Mouse (Mus musculus): ENCODE results near the gene Rpl15. TPM values are rescaled to one million over a fixed set of nuclear protein-coding genes. Genes with fewer than 3 reads are reported as not detected.
"Not testable (repeated sequence)": the region's sequence is repeated elsewhere in the genome, so short reads cannot be mapped to it uniquely, and the experiment has no call there.

The Rpl15 gene
- polyA plus RNA-seq, 1 experiment from 2014 or later: 366 TPM

DNA sequence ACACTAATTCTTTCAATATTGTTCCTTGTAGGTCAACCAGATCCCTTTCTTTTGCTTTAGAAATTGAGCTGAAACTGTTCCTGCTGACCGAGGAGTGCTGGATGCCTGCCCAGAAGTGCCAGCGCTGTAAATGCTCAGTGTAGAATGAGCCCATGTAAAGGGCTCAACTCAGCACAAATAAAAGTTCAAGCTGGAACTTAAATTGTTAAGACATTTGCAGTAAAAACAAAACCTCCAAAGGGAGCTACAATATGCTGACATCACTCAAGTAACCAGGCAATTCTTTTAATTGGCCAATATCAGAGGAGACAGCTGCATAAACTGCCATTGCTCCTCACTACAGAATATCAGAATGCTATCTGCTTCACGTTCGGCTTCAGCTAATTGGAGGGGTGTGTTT lies 7.8 kb downstream of the Rpl15 start:
- peaks cover 2% of the 10 kb centered on the region; the same call in 1 of the 2 replicates for H3K4me1 ChIP-seq (ENCODE audit: insufficient read depth, low read length)
- no peak overlapping the region for H3K4me2 ChIP-seq (replicated peaks; ENCODE audit: low read depth, low read length)
- no peaks in the 10 kb centered on the region for H3K27me3 ChIP-seq (ENCODE audit: insufficient read depth, low read length)
- no peak overlapping the region for H3K27ac ChIP-seq (ENCODE audit: low read length)
- ATAC-seq (ENCODE audit: low FRiP score, low TSS enrichment): no peak
- WGBS: 70% methylated on average over 4 of the region's 4 CpGs
- H3K4me3 ChIP-seq (ENCODE audit: low read length): no peak overlapping the region
- no peaks in the 10 kb centered on the region for H3K9me3 ChIP-seq (ENCODE audit: low read length)
- no peak overlapping the region for H3K9ac ChIP-seq (replicated peaks; ENCODE audit: low read length)
- H3K36me3 ChIP-seq (ENCODE audit: insufficient read depth, low read length): peaks cover 26% of the 10 kb centered on the region

DNA sequence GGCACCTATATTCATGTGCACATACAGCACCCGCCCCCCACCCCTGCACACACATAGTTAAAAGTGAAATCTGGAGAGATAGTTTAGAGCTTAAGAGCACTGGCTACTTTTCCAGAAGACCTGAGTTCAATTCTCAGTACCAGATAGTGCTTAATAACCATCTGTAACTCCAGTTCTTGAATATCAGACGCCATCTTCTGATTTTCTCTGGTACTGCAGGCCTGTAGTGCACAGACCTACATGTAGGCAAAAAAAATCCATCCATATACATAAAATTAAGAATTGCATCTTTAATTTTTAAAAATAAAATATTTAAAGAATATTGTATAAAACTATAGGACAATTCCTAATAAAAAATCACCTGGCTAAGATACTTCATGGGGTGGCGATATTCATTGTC lies 10.0 kb downstream of the Rpl15 start:
- Histone ChIP-seq H3K4me2 (replicated peaks; ENCODE audit: low read depth, low read length) (no peak overlapping the region), H3K27me3 (ENCODE audit: insufficient read depth, low read length) (no peaks in the 10 kb centered on the region)
- 84% methylated on average over 3 of the region's 3 CpGs for WGBS

DNA sequence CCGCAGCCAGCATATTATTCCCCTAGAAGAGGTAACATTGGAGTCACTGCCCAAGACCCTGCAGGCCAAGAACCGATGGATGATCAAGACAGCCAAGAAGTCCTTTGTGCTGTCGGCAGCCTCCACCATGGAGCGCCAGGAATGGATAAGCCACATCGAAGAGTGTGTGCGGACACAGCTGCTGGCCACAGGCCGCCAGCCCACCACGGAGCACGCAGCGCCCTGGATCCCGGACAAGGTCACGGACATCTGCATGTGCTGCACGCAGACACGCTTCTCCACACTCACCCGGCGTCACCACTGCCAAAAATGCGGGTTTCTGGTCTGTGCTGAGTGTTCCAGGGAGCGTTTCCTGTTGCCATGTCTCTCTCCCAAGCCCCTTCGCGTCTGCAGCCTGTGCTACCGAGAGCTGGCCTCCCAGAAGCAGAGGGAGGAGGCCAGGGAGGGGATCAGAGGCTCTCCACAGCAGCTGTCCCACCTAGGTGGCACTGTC lies 28.5 kb downstream of the Rpl15 start:
- Histone ChIP-seq H3K27ac (ENCODE audit: low read length) (no peak overlapping the region), H3K4me1 (ENCODE audit: insufficient read depth, low read length) (no peaks in the 10 kb centered on the region), H3K27me3 (ENCODE audit: insufficient read depth, low read length) (no peaks in the 10 kb centered on the region), H3K9me3 (ENCODE audit: low read length) (no peaks in the 10 kb centered on the region), H3K36me3 (ENCODE audit: insufficient read depth, low read length) (no peaks in the 10 kb centered on the region), H3K4me2 (replicated peaks; ENCODE audit: low read depth, low read length) (no peak overlapping the region), H3K4me3 (ENCODE audit: low read length) (no peak overlapping the region), H3K9ac (replicated peaks; ENCODE audit: low read length) (no peak overlapping the region)
- 83% methylated on average over 21 of the region's 21 CpGs for WGBS
- ATAC-seq (ENCODE audit: low FRiP score, low TSS enrichment): no peak

More for the DNA sequence above, 10.0 kb downstream of the Rpl15 start:
- no peak overlapping the region for H3K9ac ChIP-seq (replicated peaks; ENCODE audit: low read length)
- H3K9me3 ChIP-seq (ENCODE audit: low read length): no peaks in the 10 kb centered on the region
- no peaks in the 10 kb centered on the region for H3K4me1 ChIP-seq (ENCODE audit: insufficient read depth, low read length)
- no peak for ATAC-seq (ENCODE audit: low FRiP score, low TSS enrichment)
- H3K4me3 ChIP-seq (ENCODE audit: low read length): no peak overlapping the region
- H3K36me3 ChIP-seq (ENCODE audit: insufficient read depth, low read length): peaks cover 11% of the 10 kb centered on the region; the same call in 1 of the 2 replicates
- no peak overlapping the region for H3K27ac ChIP-seq (ENCODE audit: low read length)

DNA sequence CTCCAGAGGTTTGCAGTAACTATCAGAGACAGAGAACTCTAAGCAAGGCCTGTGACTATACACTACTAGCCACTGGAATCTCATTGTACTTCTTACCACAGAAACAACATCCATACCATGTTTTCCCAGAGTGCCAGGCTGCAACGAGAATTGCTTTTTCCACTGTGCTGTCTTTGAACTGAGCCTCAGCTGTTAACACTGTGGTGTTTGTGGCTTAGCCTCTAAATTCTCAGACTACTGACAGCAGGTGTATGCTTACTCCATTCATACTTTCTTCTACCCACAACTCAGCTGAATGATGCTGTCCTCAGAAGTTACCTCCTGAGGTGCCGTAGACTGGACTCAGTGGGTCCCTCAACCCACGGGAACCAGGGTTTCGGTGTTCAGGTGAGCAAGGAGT lies 29.4 kb downstream of the Rpl15 start:
- Histone ChIP-seq H3K9me3 (ENCODE audit: low read length) (no peaks in the 10 kb centered on the region), H3K4me3 (ENCODE audit: low read length) (no peak overlapping the region), H3K27ac (ENCODE audit: low read length) (no peak overlapping the region), H3K9ac (replicated peaks; ENCODE audit: low read length) (no peak overlapping the region), H3K36me3 (ENCODE audit: insufficient read depth, low read length) (no peaks in the 10 kb centered on the region), H3K27me3 (ENCODE audit: insufficient read depth, low read length) (no peaks in the 10 kb centered on the region), H3K4me1 (ENCODE audit: insufficient read depth, low read length) (no peaks in the 10 kb centered on the region), H3K4me2 (replicated peaks; ENCODE audit: low read depth, low read length) (no peak overlapping the region)
- no peak for ATAC-seq (ENCODE audit: low FRiP score, low TSS enrichment)
- WGBS: 83% methylated on average over 4 of the region's 4 CpGs

DNA sequence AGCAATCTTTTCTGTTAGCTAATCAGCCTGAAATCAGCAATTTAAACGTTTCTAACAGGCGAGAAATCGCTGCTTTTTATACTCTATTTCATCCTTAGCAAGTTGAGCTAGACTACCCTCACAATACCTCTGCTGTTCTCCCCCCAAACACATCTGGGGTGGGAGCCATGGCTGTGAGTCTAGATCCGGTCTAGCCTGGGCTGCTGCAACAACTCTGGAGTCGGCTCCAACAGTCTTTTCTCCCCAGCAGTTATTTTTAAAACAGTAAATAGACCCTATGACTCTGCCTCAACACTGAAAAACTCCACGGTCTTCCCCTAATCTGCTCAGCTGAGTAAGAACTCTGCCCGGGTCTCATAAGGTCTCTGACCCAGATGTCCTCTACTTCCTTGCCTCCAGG lies 31.1 kb downstream of the Rpl15 start:
- Histone ChIP-seq H3K27me3 (ENCODE audit: insufficient read depth, low read length) (no peaks in the 10 kb centered on the region), H3K9me3 (ENCODE audit: low read length) (no peaks in the 10 kb centered on the region), H3K4me1 (ENCODE audit: insufficient read depth, low read length) (no peaks in the 10 kb centered on the region), H3K9ac (replicated peaks; ENCODE audit: low read length) (no peak overlapping the region), H3K27ac (ENCODE audit: low read length) (no peak overlapping the region), H3K4me3 (ENCODE audit: low read length) (no peak overlapping the region), H3K4me2 (replicated peaks; ENCODE audit: low read depth, low read length) (no peak overlapping the region), H3K36me3 (ENCODE audit: insufficient read depth, low read length) (no peaks in the 10 kb centered on the region)
- no peak for ATAC-seq (ENCODE audit: low FRiP score, low TSS enrichment)
- 71% methylated on average over 7 of the region's 7 CpGs for WGBS

DNA sequence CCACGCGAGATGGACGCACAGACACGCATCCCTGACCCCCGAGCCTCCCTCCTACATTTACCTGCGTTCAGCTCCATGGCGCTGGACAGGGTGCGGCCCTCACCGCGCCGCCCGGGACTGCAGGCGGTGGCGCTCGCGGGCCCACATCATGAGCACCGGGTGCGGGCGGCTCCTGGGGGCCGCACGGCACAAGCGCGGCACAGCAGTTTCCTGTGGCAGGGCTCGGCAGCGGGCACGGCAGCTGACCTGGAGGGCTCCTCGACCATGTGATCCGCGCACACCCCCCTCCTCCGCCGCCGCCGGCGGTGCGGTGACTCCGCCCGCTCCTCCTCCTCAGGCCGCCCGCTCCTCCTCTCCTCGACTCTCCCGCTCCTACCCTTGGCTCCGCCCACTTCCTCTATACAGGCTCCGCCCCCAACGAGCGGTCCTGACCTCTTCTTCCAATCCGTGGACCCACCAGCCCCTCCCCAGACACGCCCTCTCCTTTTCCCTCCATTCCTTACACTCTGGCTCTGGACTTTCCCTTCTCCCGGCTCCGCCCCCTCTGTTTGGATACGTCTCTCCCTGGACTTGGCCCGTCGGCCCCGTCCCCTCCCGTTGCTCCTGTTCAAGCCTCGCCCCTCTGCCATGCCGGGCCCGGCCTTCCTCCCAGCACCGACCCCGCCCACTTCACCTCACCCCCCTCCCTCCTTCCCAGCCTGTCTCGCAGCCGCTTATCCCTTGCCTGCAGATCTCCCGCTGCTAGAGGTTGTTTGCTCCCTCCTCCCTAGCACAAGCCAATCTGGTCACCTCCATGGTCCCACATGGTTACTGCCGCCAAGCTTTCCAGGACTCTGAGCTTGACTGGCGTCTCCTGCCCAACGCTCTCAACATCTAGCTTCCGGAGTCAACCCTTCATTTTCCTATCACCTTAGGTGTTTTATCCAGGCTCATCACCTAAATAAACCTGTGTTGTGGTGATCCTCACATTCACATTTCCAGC lies 32.1 kb downstream of the Rpl15 start, which contains the start of gene Nr1d2:
Nr1d2 (minus strand) TSS at position 378 of the 982 bp plus-strand sequence.
- no peaks in the 10 kb centered on the region for H3K9me3 ChIP-seq (ENCODE audit: low read length)
- H3K9ac ChIP-seq (replicated peaks; ENCODE audit: low read length): peak within 1 kb of the TSS; percentile 78
- 0 out of 2 replicates have a peak, but pooled peaks cover 3% of the 10 kb centered on the region for H3K4me1 ChIP-seq (ENCODE audit: insufficient read depth, low read length)
- under 1% methylated on average over 55 of the region's 66 CpGs for WGBS
- ATAC-seq (ENCODE audit: low FRiP score, low TSS enrichment): peak; percentile 97
- no peaks in the 10 kb centered on the region for H3K27me3 ChIP-seq (ENCODE audit: insufficient read depth, low read length)
- H3K4me3 ChIP-seq (ENCODE audit: low read length): peak within 1 kb of the TSS; percentile 84
- peak within 1 kb of the TSS; percentile 78 for H3K4me2 ChIP-seq (replicated peaks; ENCODE audit: low read depth, low read length)
- no peaks in the 10 kb centered on the region for H3K36me3 ChIP-seq (ENCODE audit: insufficient read depth, low read length)
- peak within 1 kb of the TSS; percentile 91 for H3K27ac ChIP-seq (ENCODE audit: low read length)

DNA sequence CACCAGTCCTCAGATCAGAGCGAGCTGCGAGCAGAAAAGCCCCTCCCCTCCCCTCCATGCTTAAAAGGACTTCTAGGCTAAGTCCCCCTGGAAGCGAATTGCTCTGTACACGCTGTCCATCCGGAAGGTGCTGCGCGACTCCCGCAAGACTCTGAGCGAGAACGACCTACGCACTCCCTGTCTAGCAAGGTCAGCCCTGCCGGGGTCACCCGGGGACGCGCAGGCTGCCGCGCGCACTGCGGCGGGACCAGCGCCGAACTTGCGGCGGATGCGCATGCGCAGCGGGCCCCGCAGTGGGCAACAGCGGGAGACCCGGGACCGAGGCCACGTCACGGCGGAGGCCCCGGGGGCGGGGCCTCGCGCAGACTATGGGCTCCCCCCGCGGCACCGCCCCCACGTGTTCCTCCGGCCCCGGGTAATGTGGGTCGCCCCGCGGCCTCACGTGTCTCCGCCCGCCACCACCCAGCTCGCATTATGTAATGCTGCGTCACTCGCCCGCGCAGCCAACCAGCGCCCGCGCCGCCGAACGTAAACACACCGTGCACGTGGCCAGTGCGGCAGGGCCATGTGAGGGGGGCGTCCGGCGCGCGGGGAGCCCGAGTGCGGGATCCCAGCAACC lies 33.0 kb downstream of the Rpl15 start:
- H3K27ac ChIP-seq (ENCODE audit: low read length): peak overlapping the region; percentile 91
- peak overlapping the region; percentile 78 for H3K4me2 ChIP-seq (replicated peaks; ENCODE audit: low read depth, low read length)
- no peaks in the 10 kb centered on the region for H3K27me3 ChIP-seq (ENCODE audit: insufficient read depth, low read length)
- peak overlapping the region; percentile 84 for H3K4me3 ChIP-seq (ENCODE audit: low read length)
- peak; percentile 94 for ATAC-seq (ENCODE audit: low FRiP score, low TSS enrichment)
- H3K9ac ChIP-seq (replicated peaks; ENCODE audit: low read length): peak overlapping the region; percentile 78
- 0 out of 2 replicates have a peak, but pooled peaks cover 3% of the 10 kb centered on the region for H3K4me1 ChIP-seq (ENCODE audit: insufficient read depth, low read length)
- no peaks in the 10 kb centered on the region for H3K36me3 ChIP-seq (ENCODE audit: insufficient read depth, low read length)
- under 1% methylated on average over 65 of the region's 71 CpGs for WGBS
- H3K9me3 ChIP-seq (ENCODE audit: low read length): no peaks in the 10 kb centered on the region

DNA sequence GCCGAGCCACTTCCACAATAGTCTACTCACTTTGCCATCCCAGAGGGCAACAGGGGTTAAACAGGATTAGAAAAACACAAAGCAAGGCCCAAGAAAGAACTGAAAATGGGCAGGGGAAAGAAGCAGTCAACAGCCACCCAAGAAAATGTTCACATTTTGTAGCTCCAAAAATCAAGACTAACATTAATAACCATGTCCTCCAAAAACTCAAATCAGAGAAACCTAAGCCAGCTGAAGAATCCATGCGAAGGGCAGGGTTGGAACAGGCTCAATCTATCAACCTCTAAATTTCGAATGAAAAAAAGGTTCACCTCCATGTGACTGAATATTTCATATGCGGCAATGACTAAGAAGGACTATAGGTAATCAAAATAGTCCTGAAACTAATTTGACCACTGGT lies 33.8 kb downstream of the Rpl15 start:
- Histone ChIP-seq H3K4me3 (ENCODE audit: low read length) (peak overlapping the region; percentile 84), H3K27ac (ENCODE audit: low read length) (no peak overlapping the region), H3K9ac (replicated peaks; ENCODE audit: low read length) (no peak overlapping the region; the same call in 1 of the 2 replicates)

DNA sequence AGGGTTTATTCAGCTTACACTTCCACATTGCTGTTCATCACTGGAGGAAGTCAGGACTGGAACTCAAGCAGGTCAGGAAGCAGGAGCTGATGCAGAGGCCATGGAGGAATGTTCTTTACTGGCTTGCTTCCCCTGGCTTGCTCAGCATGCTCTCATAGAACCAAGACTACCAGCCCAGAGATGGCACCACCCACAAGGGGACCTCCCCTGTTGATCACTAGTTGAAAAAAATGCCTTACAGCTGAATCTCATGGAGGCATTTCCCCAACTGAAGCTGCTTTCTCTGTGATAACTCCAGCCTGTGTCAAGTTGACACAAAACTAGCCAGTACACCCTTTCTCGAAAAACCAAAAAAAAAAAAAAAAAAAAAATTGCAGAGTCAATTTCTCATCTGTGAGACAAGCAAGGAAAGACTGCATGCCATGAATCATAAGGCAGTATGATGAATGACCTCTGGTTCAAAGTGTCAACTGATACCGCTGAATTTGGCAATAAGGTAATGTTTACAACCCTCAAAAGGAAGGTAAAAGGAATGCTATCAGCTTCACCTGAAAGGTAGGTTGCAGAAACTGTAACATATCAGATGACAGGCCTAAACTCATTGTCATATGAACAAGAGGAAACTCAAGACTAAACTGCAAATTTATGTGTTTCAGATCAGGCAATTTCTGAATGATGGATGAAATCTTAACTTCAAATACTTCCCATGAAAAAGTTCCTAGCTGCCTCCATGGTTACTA lies 34.5 kb downstream of the Rpl15 start:
- not testable (repeated sequence) for ATAC-seq (ENCODE audit: low FRiP score, low TSS enrichment); H3K4me3 ChIP-seq (ENCODE audit: low read length); H3K4me1 ChIP-seq (ENCODE audit: insufficient read depth, low read length); H3K27me3 ChIP-seq (ENCODE audit: insufficient read depth, low read length); H3K27ac ChIP-seq (ENCODE audit: low read length); H3K9ac ChIP-seq (replicated peaks; ENCODE audit: low read length); H3K4me2 ChIP-seq (replicated peaks; ENCODE audit: low read depth, low read length); H3K36me3 ChIP-seq (ENCODE audit: insufficient read depth, low read length); H3K9me3 ChIP-seq (ENCODE audit: low read length)
- WGBS: 88% methylated on average over 2 of the region's 2 CpGs

More for the DNA sequence above, 33.8 kb downstream of the Rpl15 start:
- ATAC-seq (ENCODE audit: low FRiP score, low TSS enrichment): no peak
- WGBS: 66% methylated on average over 4 of the region's 4 CpGs
- Histone ChIP-seq H3K9me3 (ENCODE audit: low read length) (no peaks in the 10 kb centered on the region), H3K4me1 (ENCODE audit: insufficient read depth, low read length) (0 out of 2 replicates have a peak, but pooled peaks cover 3% of the 10 kb centered on the region), H3K36me3 (ENCODE audit: insufficient read depth, low read length) (no peaks in the 10 kb centered on the region), H3K27me3 (ENCODE audit: insufficient read depth, low read length) (no peaks in the 10 kb centered on the region), H3K4me2 (replicated peaks; ENCODE audit: low read depth, low read length) (peak overlapping the region; percentile 78)

Measured in kidney, embryonic 16.5 days (tissue).